Mouse (Mus musculus) CH12.LX (cell line): ENCODE measurements around the gene Cmya5. TPM values are rescaled to one million over a fixed set of nuclear protein-coding genes. Genes with fewer than 3 reads are reported as not detected.

Source experiments
- DNase-seq: peaks from one replicate; pipeline ENCODE4 v3.0.0-alpha.2; 2013; ENCODE audit errors: extremely low read depth
- H3K27ac ChIP-seq: 2 replicates; pipeline ENCODE4 v1.5.1; 2012; ENCODE audit warnings: low read depth, mild to moderate bottlenecking, control low read depth, moderate library complexity; ENCODE audit not compliant: insufficient read depth
- H3K27me3 ChIP-seq: replicated peaks from 2 replicates; pipeline ENCODE3; 2012; ENCODE audit warnings: inconsistent platforms
- H3K36me3 ChIP-seq, 2 experiments: replicated peaks in 1 of 2; 2 replicates each; pipeline versions ENCODE3 to v1.6.1; 2012; ENCODE audit warnings: inconsistent platforms in 1 of 2, low read length in 1 of 2, mild to moderate bottlenecking in 1 of 2, mixed read lengths in 1 of 2, moderate library complexity in 1 of 2; ENCODE audit not compliant: control insufficient read depth in 1 of 2, insufficient read depth in 1 of 2
- H3K4me1 ChIP-seq, 2 experiments: 2 replicates each; pipeline ENCODE4 v1.6.1; 2012; ENCODE audit warnings: inconsistent platforms in 1 of 2, moderate library complexity in 1 of 2; ENCODE audit not compliant: insufficient read depth in 2 of 2, control insufficient read depth in 1 of 2
- H3K4me2 ChIP-seq: 2 replicates; pipeline ENCODE4 v1.6.1; 2012; ENCODE audit warnings: low read depth, mild to moderate bottlenecking, control low read depth; ENCODE audit not compliant: poor library complexity, insufficient read depth, severe bottlenecking
- H3K4me3 ChIP-seq, 3 experiments: fragments of 150-350 bp in 1 of 3; sonication (generic) in 1 of 3; replicated peaks in 1 of 3; 2 replicates each; pipeline versions ENCODE3 to v1.5.1; 2011 to 2012; ENCODE audit warnings: low read depth in 2 of 3, low read length in 2 of 3, mild to moderate bottlenecking in 2 of 3, moderate library complexity in 2 of 3, control low read depth in 1 of 3, improper control_type of control experiment in 1 of 3, inconsistent platforms in 1 of 3, mixed read lengths in 1 of 3; ENCODE audit not compliant: poor library complexity in 1 of 3
- H3K79me2 ChIP-seq: replicated peaks from 2 replicates; pipeline ENCODE4 v1.6.1; 2012; ENCODE audit warnings: mild to moderate bottlenecking, moderate library complexity; ENCODE audit not compliant: control insufficient read depth, poor library complexity, insufficient read depth, severe bottlenecking; ENCODE audit errors: extremely low read depth
- H3K9ac ChIP-seq: 2 replicates; pipeline ENCODE4 v1.6.1; 2012; ENCODE audit warnings: low read depth, mild to moderate bottlenecking, control low read depth, moderate library complexity; ENCODE audit not compliant: insufficient read depth
- H3K9me3 ChIP-seq: replicated peaks from 2 replicates; pipeline ENCODE3; 2012; ENCODE audit warnings: low read length, inconsistent platforms, mixed read lengths
- CTCF ChIP-seq, 2 experiments: IDR thresholded peaks in 1 of 2; conservative IDR thresholded peaks in 1 of 2; 2 replicates each; pipeline ENCODE4 v1.5.1; 2011 to 2012; ENCODE audit warnings: low read depth in 2 of 2, low read length in 2 of 2, improper control_type of control experiment in 1 of 2, inconsistent platforms in 1 of 2, mild to moderate bottlenecking in 1 of 2, moderate library complexity in 1 of 2
- EP300 ChIP-seq: IDR thresholded peaks from 2 replicates; pipeline ENCODE4 v1.6.1; 2011; ENCODE audit warnings: low read length, improper control_type of control experiment
- GABPA ChIP-seq: IDR thresholded peaks from 2 replicates; pipeline ENCODE4 v1.6.1; 2012; ENCODE audit warnings: low read depth, low read length, improper control_type of control experiment, inconsistent platforms; ENCODE audit not compliant: insufficient replicate concordance
- KAT2A ChIP-seq: IDR thresholded peaks from 2 replicates; pipeline ENCODE4 v1.6.1; 2012; ENCODE audit warnings: low read length, improper control_type of control experiment, inconsistent platforms; ENCODE audit not compliant: insufficient replicate concordance
- MAX ChIP-seq: IDR thresholded peaks from 2 replicates; pipeline ENCODE4 v1.6.1; 2011; ENCODE audit warnings: low read length, improper control_type of control experiment
- MEF2A ChIP-seq: IDR thresholded peaks from 2 replicates; pipeline ENCODE4 v1.6.1; 2014; ENCODE audit warnings: low read depth, mild to moderate bottlenecking, inconsistent platforms, low read length, improper control_type of control experiment, borderline replicate concordance
- MXI1 ChIP-seq: IDR thresholded peaks from 2 replicates; pipeline ENCODE4 v1.6.1; 2011; ENCODE audit warnings: mild to moderate bottlenecking, low read depth, low read length, improper control_type of control experiment
- POLR2A ChIP-seq: IDR thresholded peaks from 2 replicates; pipeline ENCODE4 v1.6.1; 2011; ENCODE audit warnings: low read depth, mild to moderate bottlenecking, improper control_type of control experiment, low read length
- POLR2AphosphoS2 ChIP-seq: IDR thresholded peaks from 2 replicates; pipeline ENCODE4 v1.6.1; 2011; ENCODE audit warnings: low read depth, low read length, improper control_type of control experiment
- RAD21 ChIP-seq: IDR thresholded peaks from 2 replicates; pipeline ENCODE4 v1.6.1; 2011; ENCODE audit warnings: low read depth, mild to moderate bottlenecking, low read length, improper control_type of control experiment, moderate library complexity
- RCOR1 ChIP-seq: conservative IDR thresholded peaks from 2 replicates; pipeline ENCODE4 v1.6.1; 2012; ENCODE audit warnings: low read depth, mild to moderate bottlenecking, inconsistent platforms, low read length, improper control_type of control experiment
- SMC3 ChIP-seq: IDR thresholded peaks from 2 replicates; pipeline ENCODE4 v1.6.1; 2011; ENCODE audit warnings: low read depth, low read length, improper control_type of control experiment
- TBP ChIP-seq: conservative IDR thresholded peaks from 2 replicates; pipeline ENCODE4 v1.6.1; 2011; ENCODE audit warnings: low read depth, low read length, improper control_type of control experiment
- USF1 ChIP-seq: IDR thresholded peaks from 2 replicates; pipeline ENCODE4 v1.6.1; 2014; ENCODE audit warnings: low read depth, mild to moderate bottlenecking, inconsistent platforms, low read length, improper control_type of control experiment
- USF2 ChIP-seq: conservative IDR thresholded peaks from 2 replicates; pipeline ENCODE4 v1.6.1; 2011; ENCODE audit warnings: low read depth, low read length, improper control_type of control experiment
- ZKSCAN1 ChIP-seq: IDR thresholded peaks from 2 replicates; pipeline ENCODE4 v1.6.1; 2012; ENCODE audit warnings: low read depth, inconsistent platforms, low read length, improper control_type of control experiment, borderline replicate concordance
- ZMIZ1 ChIP-seq: IDR thresholded peaks from 2 replicates; pipeline ENCODE4 v1.6.1; 2012; ENCODE audit warnings: low read depth, mild to moderate bottlenecking, inconsistent platforms, low read length, improper control_type of control experiment
- ZNF384 ChIP-seq: IDR thresholded peaks from 2 replicates; pipeline ENCODE4 v1.6.1; 2012; ENCODE audit warnings: low read depth, low read length, improper control_type of control experiment, inconsistent platforms
- dilution Hi-C: fragments of 300-500 bp; cut with MboI; formaldehyde crosslinking; loops from 2 replicates; pipeline ENCODE4 v1.14.3; 2020; ENCODE audit warnings: low sequenced_read_pairs; ENCODE audit not compliant: extremely low pct_unique_long_range_greater_than_20kb, extremely low pct_ligation_motif_present
- in situ Hi-C: fragments of 300-500 bp; cut with MboI; formaldehyde crosslinking; loops from 3 replicates; pipeline ENCODE4 v1.14.3; 2019; ENCODE audit warnings: low sequenced_read_pairs, low pct_ligation_motif_present, low pct_unique_long_range_greater_than_20kb, mixed read lengths
- polyA plus RNA-seq: library from polyadenylated mRNA; unstranded; fragments of >175 nt; gene quantifications from 2 replicates; pipeline ENCODE4 v1.2.1, GENCODE M21; 2012; ENCODE audit warnings: low read depth; ENCODE audit not compliant: insufficient read length
- total RNA-seq, 2 experiments: library from RNA; depleted of rRNA; stranded (reverse); fragments of 300-350 nt in 1 of 2; fragments of >200 nt in 1 of 2; gene quantifications; 2 replicates each; pipeline ENCODE4 v1.2.3; 2012 to 2014

The Cmya5 gene
- total and polyA plus RNA-seq, 3 experiments: 0.19 to 0.59 (median 0.34) TPM

- Histone ChIP-seq H3K4me1 (peaks cover 0 to 17% of the 10 kb centered on the region in 2 experiments; a peak in 2 of 4 replicates), H3K79me2 (no peaks in the 10 kb centered on the region), H3K4me2 (no peak overlapping the region), H3K9ac (no peak overlapping the region), H3K9me3 (no peaks in the 10 kb centered on the region), H3K27me3 (no peaks in the 10 kb centered on the region), H3K4me3 (no peak overlapping the region), H3K36me3 (no peaks in the 10 kb centered on the region), H3K27ac (no peak overlapping the region)
- dilution Hi-C loops (no loop called here), in situ Hi-C loops (loop anchor here (10.0 kb wide), 1 partner anchor 315 kb away; no protein-coding TSS in a partner anchor)
- peak; percentile 14 for DNase-seq
- TF ChIP-seq MEF2A (no peak), USF1 (no peak), USF2 (no peak), ZKSCAN1 (no peak), RAD21 (peak; percentile 37), CTCF (conservative IDR thresholded peaks at IDR 0.05 in 1 of 2, IDR thresholded peaks at IDR 0.05 in 1 of 2; ENCODE audit: low read depth in 2 of 2, low read length in 2 of 2) (peak in 1 of 2 experiments; percentile 62; a peak in 2 of 4 replicates), POLR2AphosphoS2 (no peak), MAX (no peak), POLR2A (no peak), KAT2A (no peak), GABPA (no peak), SMC3 (peak; percentile 58), ZNF384 (no peak), MXI1 (no peak)
These were observed 75.0 kb downstream of the Cmya5 start for GRCm38 (mm10) chr13:93069481-93069880.

DNA sequence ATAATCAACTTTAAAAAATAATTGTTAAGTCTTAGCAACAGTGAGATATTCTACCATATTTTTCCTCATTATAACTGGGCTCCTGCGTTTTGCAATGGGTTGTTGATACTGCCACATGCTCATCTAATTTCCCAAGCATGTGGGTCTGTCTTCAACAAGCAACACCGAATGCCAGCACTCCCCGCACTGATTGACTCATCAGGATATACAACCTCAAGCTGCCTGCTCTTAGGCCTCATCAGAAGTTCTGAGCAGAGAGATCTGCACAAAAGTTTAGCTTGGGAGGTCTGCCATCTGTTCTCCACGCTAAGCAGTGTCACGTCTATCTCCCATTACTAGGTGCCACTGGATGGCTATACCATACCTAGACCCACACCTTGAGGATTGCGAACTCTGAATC lies 76.2 kb downstream of the Cmya5 start:
- H3K4me2 ChIP-seq: no peak overlapping the region
- in situ Hi-C loops (loop anchor here (10.0 kb wide), 1 partner anchor 314 kb away; no protein-coding TSS in a partner anchor), dilution Hi-C loops (no loop called here)
- H3K9ac ChIP-seq: no peak overlapping the region
- H3K27ac ChIP-seq: no peak overlapping the region
- H3K79me2 ChIP-seq: no peaks in the 10 kb centered on the region
- no peak for TF ChIP-seq ZMIZ1
- no peak for TF ChIP-seq EP300
- TF ChIP-seq USF1: no peak
- TF ChIP-seq RCOR1: no peak
- TF ChIP-seq TBP: no peak
- DNase-seq: no peak
- no peaks in the 10 kb centered on the region for H3K27me3 ChIP-seq
- H3K4me1 ChIP-seq: peaks cover 0 to 11% of the 10 kb centered on the region in 2 experiments; a peak in 2 of 4 replicates
- H3K9me3 ChIP-seq: no peaks in the 10 kb centered on the region
- H3K36me3 ChIP-seq: no peaks in the 10 kb centered on the region
- H3K4me3 ChIP-seq: no peak overlapping the region
